Mouse (Mus musculus) G1E (cell line): ENCODE results near the gene Dnajc13.

Experiments
- CTCF ChIP-seq: IDR thresholded peaks from 2 replicates; pipeline ENCODE4 v1.5.1; 2012; ENCODE audit warnings: low read depth, low read length, inconsistent platforms, mixed read lengths
- TAL1 ChIP-seq: conservative IDR thresholded peaks from 2 replicates; pipeline ENCODE4 v1.6.1; 2012; ENCODE audit warnings: low read depth, low read length, inconsistent platforms, mixed read lengths

DNA sequence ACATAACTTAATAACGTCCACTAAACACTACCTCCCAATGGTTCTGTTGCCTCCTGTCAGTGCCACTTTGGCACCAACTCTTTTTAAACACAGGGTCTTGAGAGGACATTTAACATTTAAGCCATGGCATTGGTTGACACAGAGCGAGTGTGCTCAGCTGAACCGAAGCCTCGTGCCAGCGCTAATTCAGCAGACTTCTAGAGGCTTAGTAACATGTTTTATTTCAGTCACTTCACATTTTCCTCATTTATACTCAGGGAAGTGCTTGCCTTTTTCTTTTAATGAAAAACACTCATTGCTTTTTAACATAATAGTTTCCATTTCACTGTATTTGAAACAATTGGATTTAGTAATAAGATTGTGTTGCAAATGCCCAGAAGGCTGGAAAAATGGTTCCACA, 153.6 kb downstream of the Dnajc13 start:
- no peak for TF ChIP-seq CTCF
- no peak for TF ChIP-seq TAL1
